Mouse (Mus musculus) R1 (cell line): ENCODE results near the gene Cst13.

Source experiments
- DNase-seq: peaks from one replicate; pipeline ENCODE4 v3.0.0-alpha.2; 2018; ENCODE audit warnings: low read depth, low spot score

The Cst13 gene

DNA sequence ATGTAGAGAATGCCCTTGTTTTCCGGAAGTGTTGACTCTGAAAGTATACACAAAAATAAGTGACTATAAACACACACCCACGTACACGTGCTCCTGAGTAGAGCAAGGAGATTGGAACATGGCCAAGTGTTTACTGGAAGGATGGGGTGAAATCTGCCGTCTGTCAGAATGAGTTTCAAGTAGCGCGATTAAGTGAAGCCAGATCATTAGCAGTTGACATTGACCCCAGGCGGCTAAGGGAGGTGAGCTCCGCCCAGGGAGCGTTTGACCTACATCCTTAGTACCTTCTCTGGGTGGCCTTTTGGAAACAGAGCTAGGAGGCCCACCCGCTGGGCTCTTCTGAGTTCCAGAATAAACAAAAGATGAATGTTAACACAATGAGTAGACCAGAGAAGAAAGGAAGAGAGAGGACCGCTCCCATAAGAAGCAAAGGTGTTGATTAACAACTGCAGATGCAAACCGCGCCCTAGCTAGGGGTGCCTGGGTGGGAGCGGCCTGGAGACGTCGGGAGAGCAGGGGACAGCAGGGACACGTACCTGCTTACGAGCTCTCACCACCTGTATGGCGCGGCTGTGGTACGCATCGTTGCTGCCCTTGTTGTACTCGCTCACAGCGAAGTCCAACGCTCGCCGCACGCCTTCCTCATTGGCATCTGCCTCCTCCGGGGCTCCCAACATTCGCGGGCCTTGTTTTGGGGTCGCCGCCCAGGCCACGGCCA lies 54.9 kb downstream of the Cst13 start:
- peak; percentile 91 for DNase-seq

DNA sequence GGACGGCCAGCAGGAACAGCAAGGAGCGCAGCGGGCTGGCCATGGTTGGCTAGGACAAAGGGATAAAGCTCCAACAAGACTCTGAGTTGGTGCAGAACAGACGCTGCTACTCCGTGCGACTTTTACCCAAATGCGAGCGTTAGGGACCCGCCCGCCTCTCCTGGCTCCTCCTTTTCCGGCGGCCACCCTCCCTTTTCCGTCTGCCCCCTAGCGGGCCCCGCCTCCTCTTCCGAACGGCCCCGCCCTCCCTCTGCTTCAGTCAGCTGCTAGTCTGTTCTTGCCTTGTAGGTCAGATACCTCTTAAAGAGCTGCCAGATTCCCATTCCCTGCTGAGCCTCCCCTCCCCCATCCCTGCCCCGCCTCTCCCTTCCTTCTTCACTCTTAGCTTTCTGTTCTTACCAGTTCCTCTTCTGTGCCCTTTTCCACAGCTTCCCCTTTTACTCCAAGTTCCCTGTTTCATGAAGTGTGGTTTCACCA lies 55.5 kb downstream of the Cst13 start, which contains the start of gene Cst3:
Gene Cst3 (minus strand): TSS at position 358 of the 477 bp plus-strand sequence.
- DNase-seq = peak; percentile 94

- no peak for DNase-seq
These were observed 57.3 kb downstream of the Cst13 start for GRCm38 (mm10) chr2:148877016-148877770.

DNA sequence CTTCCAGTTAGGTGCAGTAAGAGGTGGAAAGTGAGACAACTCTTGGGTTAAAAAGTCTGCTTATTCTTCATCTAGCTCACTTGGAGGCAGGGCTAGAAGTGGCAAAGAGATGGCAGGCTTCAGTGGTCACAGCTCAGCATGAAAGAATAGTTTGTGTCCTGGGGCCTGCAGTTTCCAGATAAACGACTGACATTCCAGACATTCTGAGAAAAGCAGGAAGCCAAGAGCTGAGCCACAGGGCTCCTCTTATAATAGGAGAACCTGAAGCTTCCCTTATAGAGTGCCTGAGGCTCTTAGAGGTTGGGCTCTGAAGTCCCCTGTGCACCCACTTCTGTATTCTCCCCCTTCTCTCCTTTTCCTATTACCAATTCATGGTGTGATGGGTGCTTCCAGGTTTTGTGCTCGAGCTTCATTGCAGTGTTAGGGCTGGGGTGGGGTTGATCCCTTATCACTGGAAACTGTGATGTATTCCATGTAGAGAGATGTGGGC lies 58.8 kb downstream of the Cst13 start:
- DNase-seq = peak; percentile 56

GRCm38 (mm10) chr2:148879199-148879598 lies 59.3 kb downstream of the Cst13 start:
- peak; percentile 43 for DNase-seq
